Mouse (Mus musculus) CD8-positive naive resting alpha-beta T cell, adult 57 days (primary cell): ENCODE data around the gene Pik3r5. TPM values are rescaled to one million over a fixed set of nuclear protein-coding genes. Genes with fewer than 3 reads are reported as not detected.

Experiments
- total RNA-seq: library from RNA; stranded (reverse); gene quantifications from one replicate; pipeline ENCODE4 v1.2.4, GENCODE M21; 2023

Gene Pik3r5
- 244 TPM for total RNA-seq

GRCm38 (mm10) chr11:68431699-68432360 lies at the start of gene Pik3r5:
Gene Pik3r5, plus strand, starts transcription at chr11:68432121.

GRCm38 (mm10) chr11:68400727-68401219 lies 31.1 kb upstream of the Pik3r5 start, which contains the start of gene Ntn1:
Gene Ntn1, minus strand, starts transcription at chr11:68400823.

GRCm38 (mm10) chr11:68502902-68503629 lies 71.1 kb downstream of the Pik3r5 start, which contains the start of gene Pik3r6:
Gene Pik3r6, plus strand, starts transcription at chr11:68503019.

Other genes with a start within 250 kb of the Pik3r5 start
- not detected for gene Ntn1, start 31.3 kb upstream of the Pik3r5 start, total RNA-seq
- gene Pik3r6, start 70.9 kb downstream of the Pik3r5 start, total RNA-seq: 0.21 TPM
- not detected for gene Mfsd6l, start 124.1 kb downstream of the Pik3r5 start, total RNA-seq
- not detected for gene Ccdc42, start 154.9 kb downstream of the Pik3r5 start, total RNA-seq